Mouse (Mus musculus) thymus, postnatal 14 days (tissue): Measurements from ENCODE around the gene E030018B13Rik.

Experiments used
- DNase-seq: peaks from one replicate; pipeline ENCODE4 v3.0.0; 2021

E030018B13Rik gene

GRCm38 (mm10) chr7:63916268-63916907, at the start of gene E030018B13Rik:
Gene E030018B13Rik, plus strand, starts transcription at chr7:63916857.
- DNase-seq: no peak

- no peak for DNase-seq
These were observed 48.2 kb upstream of the E030018B13Rik start for GRCm38 (mm10) chr7:63868356-63868918.

GRCm38 (mm10) chr7:63871698-63872097, 45.0 kb upstream of the E030018B13Rik start:
- no peak for DNase-seq

GRCm38 (mm10) chr7:63873880-63874279, 42.8 kb upstream of the E030018B13Rik start:
- no peak for DNase-seq

- no peak for DNase-seq
These were observed 41.0 kb upstream of the E030018B13Rik start for GRCm38 (mm10) chr7:63875686-63876085.

- DNase-seq: no peak
These were observed 40.0 kb upstream of the E030018B13Rik start for GRCm38 (mm10) chr7:63876640-63877039.

GRCm38 (mm10) chr7:63877610-63878009, 39.0 kb upstream of the E030018B13Rik start:
- no peak for DNase-seq

GRCm38 (mm10) chr7:63879583-63879982, 37.1 kb upstream of the E030018B13Rik start:
- DNase-seq: no peak

GRCm38 (mm10) chr7:63882739-63883138, 33.9 kb upstream of the E030018B13Rik start:
- DNase-seq: no peak

- no peak for DNase-seq
These were observed 31.6 kb upstream of the E030018B13Rik start for GRCm38 (mm10) chr7:63885025-63885424.

- DNase-seq: no peak
These were observed 29.6 kb upstream of the E030018B13Rik start for GRCm38 (mm10) chr7:63887034-63887551.

GRCm38 (mm10) chr7:63887602-63888123, 29.0 kb upstream of the E030018B13Rik start:
- no peak for DNase-seq

- no peak for DNase-seq
These were observed 28.0 kb upstream of the E030018B13Rik start for GRCm38 (mm10) chr7:63888674-63889073.

- DNase-seq: no peak
These were observed 27.3 kb upstream of the E030018B13Rik start for GRCm38 (mm10) chr7:63889116-63889975.

- no peak for DNase-seq
These were observed 25.1 kb upstream of the E030018B13Rik start for GRCm38 (mm10) chr7:63891488-63892075.

- no peak for DNase-seq
These were observed 23.5 kb upstream of the E030018B13Rik start for GRCm38 (mm10) chr7:63893201-63893600.

- no peak for DNase-seq
These were observed 22.9 kb upstream of the E030018B13Rik start for GRCm38 (mm10) chr7:63893729-63894128.

- no peak for DNase-seq
These were observed 22.0 kb upstream of the E030018B13Rik start for GRCm38 (mm10) chr7:63894662-63895061.

- DNase-seq: no peak
These were observed 21.4 kb upstream of the E030018B13Rik start for GRCm38 (mm10) chr7:63895223-63895622.

- peak; percentile 58 for DNase-seq
These were observed 20.2 kb upstream of the E030018B13Rik start for GRCm38 (mm10) chr7:63896276-63896967.

- DNase-seq: peak; percentile 89
These were observed 19.6 kb upstream of the E030018B13Rik start for GRCm38 (mm10) chr7:63896968-63897468.

GRCm38 (mm10) chr7:63897655-63898054, 19.0 kb upstream of the E030018B13Rik start:
- DNase-seq: no peak
